13 mouse cellular contexts compared by ENCODE assay signal in genomic region chr13:46391654-46392053, GRCm38 (mm10). TPM values are rescaled to one million over a fixed set of nuclear protein-coding genes. Genes with fewer than 3 reads are reported as not detected.
"Had no signal": no experiment of that assay in that cellular context is flagged by ENCODE, and none has a peak within 500 bp of the region (broad histone marks: within the 10 kb centered on the region; RNA-seq: fewer than 3 reads in every experiment).

No protein-coding gene starts in this region.

- DNase-seq: kidney, adult 2 months; kidney, postnatal 25 days; liver, embryonic 13.5 days; lung, adult 2 months; lung, postnatal 14 days; lung, postnatal 4 days; midbrain, embryonic 14.5 days; thymus, adult 2 months; thymus, postnatal 14 days; thymus, postnatal 4 days had no signal

- ATAC-seq: intestine, postnatal 0 days had no signal

RNA-seq across cellular contexts. Expression of gene Rbm24, which starts 26.6 kb away (rescaled TPM):
- total RNA-seq: megakaryocyte progenitor cell, adult 5-6 weeks; megakaryocyte-erythroid progenitor cell, adult 5-6 weeks had no signal
